Comparison of ENCODE assay signal across 36 mouse cellular contexts in the genomic region with DNA sequence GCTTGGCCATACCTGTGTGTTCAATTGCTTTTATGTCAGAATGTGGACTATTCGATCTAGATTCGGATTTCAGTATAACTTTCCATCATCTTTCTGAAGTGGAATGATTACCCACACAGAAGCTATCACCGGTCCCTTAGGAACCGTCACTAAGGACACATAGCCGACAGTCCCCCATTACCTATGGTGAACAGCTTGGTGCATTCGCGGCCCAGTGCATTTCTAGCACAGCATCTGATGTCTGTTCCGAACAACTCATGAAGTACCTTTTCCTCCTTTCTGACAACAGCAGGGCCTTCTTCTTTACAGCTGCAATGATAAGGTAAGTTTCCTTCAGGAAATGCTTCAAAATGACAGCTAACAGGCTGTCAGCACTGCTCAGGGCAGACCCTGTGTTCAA. TPM values are rescaled to one million over a fixed set of nuclear protein-coding genes. Genes with fewer than 3 reads are reported as not detected.
"Had no signal": no experiment of that assay in that cellular context is flagged by ENCODE, and none has a peak within 500 bp of the region (broad histone marks: within the 10 kb centered on the region; RNA-seq: fewer than 3 reads in every experiment).

No protein-coding gene starts in this region.

- H3K27ac ChIP-seq: limb, embryonic 10.5 days; limb, embryonic 12.5 days; limb, embryonic 13.5 days; limb, embryonic 15.5 days; liver, embryonic 12.5 days; liver, embryonic 13.5 days; liver, embryonic 14.5 days; liver, embryonic 15.5 days; lung, embryonic 15.5 days; macrophage; midbrain, embryonic 10.5 days; midbrain, embryonic 12.5 days; midbrain, embryonic 13.5 days; midbrain, embryonic 15.5 days; neural tube, embryonic 12.5 days; neural tube, embryonic 13.5 days had no signal

- DNase-seq: liver; liver, embryonic 13.5 days; liver, postnatal 0 days; lung, adult 18-20 months; lung, adult 2 months; lung, embryonic 14.5 days; lung, postnatal 10 days; lung, postnatal 14 days; lung, postnatal 36 days; lung, postnatal 4 days; midbrain, embryonic 14.5 days had no signal

- H3K4me3 ChIP-seq: limb, embryonic 10.5 days; limb, embryonic 12.5 days; limb, embryonic 13.5 days; limb, embryonic 15.5 days; liver, embryonic 12.5 days; liver, embryonic 13.5 days; liver, embryonic 15.5 days; lung, embryonic 15.5 days; megakaryocyte, embryonic 14.5 days; midbrain, embryonic 10.5 days; midbrain, embryonic 12.5 days; midbrain, embryonic 13.5 days; midbrain, embryonic 15.5 days; myocyte; neural tube, embryonic 12.5 days; neural tube, embryonic 13.5 days had no signal

RNA-seq across cellular contexts. Expression of gene Urad, which starts 48.0 kb away (rescaled TPM):
- total RNA-seq: left cerebral cortex, postnatal 10 days; left cerebral cortex, postnatal 14 days; left cerebral cortex, postnatal 36 days; megakaryocyte progenitor cell, adult 5-6 weeks; megakaryocyte, adult 5-6 weeks; megakaryocyte-erythroid progenitor cell, adult 5-6 weeks; midbrain, postnatal 0 days; monocyte, adult 5-6 weeks had no signal
